Mouse (Mus musculus): ENCODE results near the gene Extl2. TPM values are rescaled to one million over a fixed set of nuclear protein-coding genes. Genes with fewer than 3 reads are reported as not detected.

Gene Extl2
- total RNA-seq, 4 experiments from 2014 or later: 63.7 to 73.2 (median 72.0) TPM

DNA sequence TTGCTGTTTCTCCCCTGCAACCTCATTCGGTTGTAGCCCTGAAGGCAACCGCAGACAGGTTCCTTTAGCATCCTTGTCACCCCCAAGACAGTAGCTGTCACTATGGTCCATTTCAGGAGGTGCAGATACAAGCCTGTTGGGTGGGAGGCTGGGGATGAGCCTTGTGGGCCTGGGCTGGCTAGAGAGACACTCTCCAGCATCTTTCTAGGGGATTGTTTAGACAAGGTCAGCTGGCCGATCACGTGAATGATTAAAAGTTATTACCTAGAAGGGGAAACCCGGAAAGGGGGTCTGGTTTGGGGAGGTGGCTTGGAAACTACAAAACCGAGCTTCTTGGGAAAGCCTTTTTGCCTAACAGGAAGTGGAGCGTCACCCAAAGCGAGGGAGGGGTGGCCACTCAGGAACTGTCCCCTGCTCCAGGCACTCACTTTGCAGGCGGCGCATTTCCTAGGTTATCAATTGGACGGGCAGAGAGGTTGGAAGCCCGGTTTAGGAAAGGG, 729 bp downstream of the Extl2 start:
- DNase-seq (ENCODE audit: low spot score in 2 of 2): peak; percentile 67 to 81

DNA sequence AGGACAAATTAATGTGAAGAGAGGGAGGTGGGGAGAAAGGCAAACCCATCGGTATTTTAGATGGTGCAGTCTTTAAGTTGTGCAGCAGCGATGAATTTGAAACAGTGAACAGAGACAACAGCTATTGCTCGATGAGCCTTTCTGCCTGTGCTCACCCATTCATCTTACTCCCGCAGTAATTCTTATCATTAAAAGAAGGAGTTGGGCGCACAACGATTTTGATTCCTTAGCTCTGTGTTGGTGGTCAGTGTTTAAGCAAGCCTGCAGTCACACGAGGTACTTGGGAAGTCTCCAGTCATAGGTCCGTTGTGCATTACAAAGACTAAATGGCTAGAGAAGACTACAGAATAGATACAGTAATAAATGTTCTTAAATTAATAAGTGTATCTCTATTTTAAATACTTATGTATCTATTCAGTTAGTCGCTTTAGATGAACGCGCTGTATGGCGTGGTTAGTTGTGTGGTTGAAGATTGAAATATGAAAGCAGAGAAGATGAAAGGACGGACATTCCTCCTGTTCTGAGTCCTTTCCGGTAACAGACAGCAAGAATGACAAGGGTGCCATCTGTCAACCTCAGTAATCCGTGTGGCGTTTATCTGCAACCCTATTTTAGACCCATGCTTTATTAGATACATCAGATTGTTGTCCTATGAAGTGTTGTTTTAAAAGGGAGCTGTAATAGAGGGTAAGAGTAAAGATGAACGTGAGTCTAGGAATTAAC, 2.5 kb downstream of the Extl2 start:
- no peak for DNase-seq (ENCODE audit: low spot score in 2 of 2)

- DNase-seq (ENCODE audit: low spot score in 2 of 2): no peak
Measured at GRCm38 (mm10) chr3:116014901-116015300, 7.6 kb downstream of the Extl2 start.

DNA sequence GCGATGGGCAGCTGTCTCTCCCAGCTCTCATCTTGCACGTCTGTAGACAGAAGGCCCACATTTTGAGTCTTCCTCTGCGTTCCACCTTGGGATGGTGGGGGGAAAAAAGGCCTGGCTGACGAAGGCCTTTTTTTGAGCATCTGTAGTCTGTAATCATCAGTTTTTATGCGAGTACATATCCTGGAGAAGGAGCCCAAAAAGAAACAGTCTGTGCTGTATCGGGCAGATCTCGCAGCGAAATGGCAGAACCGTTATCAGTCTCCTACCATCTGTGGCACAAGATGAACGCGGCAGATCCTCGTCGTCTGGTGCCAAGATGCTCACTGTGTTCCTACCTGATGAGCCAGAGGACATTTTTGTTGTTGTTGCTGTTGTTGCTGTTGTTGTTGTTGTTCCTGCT, 8.9 kb downstream of the Extl2 start:
- DNase-seq (ENCODE audit: low spot score in 2 of 2): no peak

GRCm38 (mm10) chr3:116018606-116019005, 11.3 kb downstream of the Extl2 start:
- DNase-seq (ENCODE audit: low spot score in 2 of 2): no peak

DNA sequence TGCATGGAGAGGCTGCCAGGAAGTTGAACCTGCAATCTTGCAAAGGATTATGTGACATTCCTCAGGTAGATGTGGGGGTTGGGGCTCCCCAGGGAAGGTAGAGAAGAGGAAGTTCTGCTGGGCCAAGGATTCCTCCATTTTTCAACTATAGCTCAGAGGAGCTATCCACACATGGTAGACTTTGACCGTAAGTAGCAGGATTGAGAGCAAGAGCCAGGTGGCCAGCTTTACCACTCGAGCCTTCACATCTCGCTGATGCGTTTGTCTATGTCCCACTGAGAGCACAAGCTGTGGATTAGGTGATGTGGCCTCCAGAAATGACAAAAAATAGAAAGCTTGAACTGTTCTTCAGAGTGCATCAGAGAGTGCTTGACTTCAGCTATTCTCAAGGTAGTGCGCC, 11.9 kb downstream of the Extl2 start:
- DNase-seq (ENCODE audit: low spot score in 2 of 2): no peak

DNA sequence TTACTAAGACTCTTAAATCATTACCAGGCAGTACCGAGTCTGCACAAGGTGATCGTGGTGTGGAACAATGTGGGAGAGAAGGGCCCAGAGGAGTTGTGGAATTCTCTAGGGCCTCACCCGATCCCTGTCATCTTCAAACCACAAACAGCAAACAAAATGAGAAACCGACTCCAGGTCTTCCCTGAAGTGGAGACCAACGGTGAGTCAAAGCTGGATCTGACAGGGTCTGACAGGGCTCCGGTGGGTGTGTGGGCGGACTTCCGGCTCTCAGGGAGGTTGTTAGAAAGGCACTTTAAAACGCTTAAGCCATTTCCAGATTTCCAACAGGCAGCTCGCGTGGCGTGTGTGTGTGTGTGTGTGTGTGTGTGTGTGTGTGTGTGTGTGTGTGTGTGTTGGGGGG, 17.0 kb downstream of the Extl2 start:
- DNase-seq (ENCODE audit: low spot score in 2 of 2): no peak

GRCm38 (mm10) chr3:116024669-116025068, 17.4 kb downstream of the Extl2 start:
- DNase-seq (ENCODE audit: low spot score in 2 of 2): no peak

DNA sequence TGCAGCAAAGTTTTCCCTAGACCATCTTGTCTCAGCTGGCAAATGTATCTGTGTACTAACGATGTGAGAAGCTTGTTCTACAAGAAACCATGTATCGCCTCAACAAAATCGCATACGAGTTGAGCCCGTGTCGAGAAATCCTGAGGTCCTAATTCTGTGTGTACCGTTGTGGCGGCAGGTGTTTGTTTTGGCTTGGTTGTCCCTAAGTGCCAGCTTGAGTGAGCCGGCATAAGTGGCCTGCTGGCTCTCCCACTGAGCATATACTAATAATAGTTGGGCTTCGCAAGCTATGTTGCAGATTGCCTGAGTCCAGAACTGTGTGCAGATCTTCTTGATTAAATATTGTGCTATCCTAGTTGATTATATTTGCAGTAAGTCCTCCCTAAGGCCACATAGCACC, 18.4 kb downstream of the Extl2 start:
- DNase-seq (ENCODE audit: low spot score in 2 of 2): no peak

DNA sequence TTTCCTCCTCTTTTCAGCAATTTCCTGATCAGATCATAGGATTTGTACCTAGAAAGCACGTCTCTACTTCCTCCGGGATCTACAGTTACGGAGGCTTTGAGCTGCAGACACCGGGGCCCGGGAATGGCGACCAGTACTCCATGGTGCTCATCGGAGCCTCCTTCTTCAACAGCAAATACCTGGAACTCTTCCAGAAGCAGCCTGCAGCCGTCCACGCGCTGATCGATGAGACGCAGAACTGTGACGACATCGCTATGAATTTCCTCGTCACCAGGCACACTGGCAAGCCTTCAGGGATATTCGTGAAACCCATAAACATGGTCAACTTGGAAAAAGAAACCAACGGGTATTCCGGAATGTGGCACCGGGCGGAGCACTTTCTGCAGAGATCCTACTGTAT, 19.7 kb downstream of the Extl2 start:
- no peak for DNase-seq (ENCODE audit: low spot score in 2 of 2)

- no peak for DNase-seq (ENCODE audit: low spot score in 2 of 2)
Measured at GRCm38 (mm10) chr3:116030152-116030788, 23.0 kb downstream of the Extl2 start.

DNA sequence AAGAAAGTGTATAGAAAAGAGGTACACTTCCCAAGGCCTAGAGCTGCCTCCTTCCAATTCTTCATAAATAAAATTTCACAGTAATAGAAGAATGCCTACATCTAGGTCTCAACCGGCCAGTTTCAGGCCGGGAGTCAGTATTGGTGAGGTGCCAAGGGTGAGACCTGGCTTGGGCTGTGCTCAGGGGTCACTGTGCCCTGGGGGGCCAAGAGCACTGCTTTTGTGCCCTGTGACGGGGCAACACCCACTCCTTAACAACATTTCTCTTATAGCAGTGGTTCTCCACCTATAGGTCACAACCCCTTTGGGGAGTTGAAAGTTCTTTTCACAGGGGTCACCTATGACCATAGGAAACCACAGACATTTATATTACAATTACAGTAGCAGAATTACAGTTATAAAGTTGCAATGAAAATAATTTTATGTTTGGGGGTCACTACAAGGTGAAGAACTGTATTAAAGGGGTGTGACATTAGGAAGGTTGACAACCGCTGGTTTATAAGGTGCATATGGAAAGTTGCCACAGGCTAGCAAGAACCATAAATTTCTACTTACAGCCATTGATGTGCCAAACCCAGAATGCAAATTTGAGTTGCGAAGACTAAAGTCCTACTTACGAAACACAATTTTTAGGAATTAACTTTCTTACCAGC, 26.1 kb downstream of the Extl2 start:
- DNase-seq (ENCODE audit: low spot score in 2 of 2): no peak

DNA sequence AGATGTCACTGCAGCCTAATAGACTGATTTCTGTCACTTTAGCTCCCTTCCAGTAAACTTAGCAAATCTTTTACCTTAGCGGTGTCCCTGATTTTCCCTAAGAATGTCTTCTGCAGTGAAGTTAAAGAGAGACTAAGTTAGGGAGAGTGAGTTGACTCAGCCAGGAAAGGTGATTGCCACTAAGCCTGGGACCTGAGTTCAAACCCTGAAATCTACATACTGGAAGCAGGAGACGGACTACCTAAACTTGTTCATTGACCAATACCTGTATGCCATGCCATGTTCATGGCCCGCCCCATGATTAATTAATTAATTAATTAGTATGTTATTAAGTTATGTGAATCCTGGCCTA, 26.6 kb downstream of the Extl2 start:
- DNase-seq (ENCODE audit: low spot score in 2 of 2): no peak

DNA sequence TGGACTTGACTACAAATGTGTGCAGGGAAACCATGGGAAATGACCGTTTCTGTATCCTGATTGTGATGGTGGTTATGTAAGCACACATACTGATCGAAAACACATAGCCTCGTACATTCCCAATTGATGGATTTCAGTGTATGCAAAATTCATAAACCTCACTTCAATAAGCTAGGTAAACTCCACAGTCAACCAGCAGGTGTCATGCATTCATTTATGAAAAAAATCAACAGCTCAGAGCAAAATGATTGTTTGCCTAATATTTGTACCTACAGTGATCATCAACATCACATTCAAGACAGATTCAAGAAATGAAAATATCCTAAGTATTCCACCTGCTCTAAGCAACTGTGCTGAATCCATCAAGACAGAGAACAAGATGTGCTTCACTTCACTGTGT, 33.5 kb downstream of the Extl2 start:
- DNase-seq (ENCODE audit: low spot score in 2 of 2): no peak

GRCm38 (mm10) chr3:116046000-116046399, 38.7 kb downstream of the Extl2 start:
- no peak for DNase-seq (ENCODE audit: low spot score in 2 of 2)

GRCm38 (mm10) chr3:116047034-116047433, 39.8 kb downstream of the Extl2 start:
- DNase-seq (ENCODE audit: low spot score in 2 of 2): no peak

DNA sequence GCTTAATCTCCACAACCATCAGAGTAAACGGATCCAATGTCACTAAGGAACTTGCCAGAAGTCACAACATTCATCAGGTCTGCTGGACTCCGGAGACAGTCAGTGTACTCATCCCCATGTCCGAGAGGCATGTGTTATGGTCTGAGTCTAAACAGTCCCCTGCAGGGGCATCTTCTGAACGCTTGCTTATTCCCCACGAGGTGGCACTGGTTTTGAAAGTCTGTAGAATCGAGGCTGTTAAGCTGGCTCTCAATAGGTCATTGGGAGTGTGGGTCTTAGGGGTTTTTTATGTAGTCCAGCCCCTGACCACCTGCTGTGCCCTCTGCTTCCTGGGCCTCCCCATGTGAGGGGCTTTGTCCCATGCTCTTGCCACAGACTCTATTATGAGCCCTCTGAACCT, 49.8 kb downstream of the Extl2 start:
- no peak for DNase-seq (ENCODE audit: low spot score in 2 of 2)

- DNase-seq (ENCODE audit: low spot score in 2 of 2): no peak
Measured at GRCm38 (mm10) chr3:116060320-116060719, 53.1 kb downstream of the Extl2 start.

DNA sequence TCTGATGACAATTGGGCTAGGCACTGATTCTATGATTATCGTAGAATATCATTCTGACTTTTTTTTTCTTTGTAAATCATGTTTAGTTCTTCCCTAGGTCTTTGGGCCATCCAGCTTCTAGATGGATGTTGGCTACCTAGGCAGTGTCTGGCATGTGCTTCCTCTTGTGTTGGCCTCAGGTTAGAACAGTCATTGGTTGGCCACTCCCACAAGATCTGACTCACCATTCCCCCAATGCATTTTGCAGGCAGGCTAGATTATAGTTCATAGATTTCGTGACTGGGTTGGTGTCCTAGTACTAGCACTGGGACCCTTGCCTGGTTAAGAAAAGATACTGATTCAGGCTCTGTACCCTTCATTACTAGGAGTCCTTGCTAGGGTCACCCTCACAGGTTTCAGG, 54.9 kb downstream of the Extl2 start:
- DNase-seq (ENCODE audit: low spot score in 2 of 2): no peak

- no peak for DNase-seq (ENCODE audit: low spot score in 2 of 2)
Measured at GRCm38 (mm10) chr3:116072584-116072983, 65.3 kb downstream of the Extl2 start.

GRCm38 (mm10) chr3:116076739-116077138, 69.5 kb downstream of the Extl2 start:
- no peak for DNase-seq (ENCODE audit: low spot score in 2 of 2)

DNA sequence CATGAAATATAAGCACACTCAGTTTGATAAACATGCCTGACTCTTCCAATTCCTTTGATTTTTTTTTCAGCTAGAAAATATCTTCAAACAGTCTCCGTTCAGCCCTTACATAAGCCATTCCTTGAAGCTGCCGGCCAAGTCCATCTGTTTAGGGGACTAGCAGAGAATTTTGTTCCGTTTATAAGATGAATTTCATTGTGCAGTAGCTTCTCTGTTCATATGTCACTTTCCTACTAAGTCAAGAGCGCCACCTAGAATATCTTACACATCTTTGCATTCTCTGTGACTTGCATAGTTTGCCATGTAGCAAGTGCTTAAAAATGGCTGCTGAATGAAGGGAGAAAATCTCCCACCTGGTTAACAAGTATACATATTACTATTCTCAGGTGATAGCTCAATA, 71.2 kb downstream of the Extl2 start:
- DNase-seq (ENCODE audit: low spot score in 2 of 2): no peak

All from left cerebral cortex, adult 8-10 months (tissue).